Mouse (Mus musculus) lung, postnatal 0 days (tissue): Measurements from ENCODE around the gene Msl1.

Experiments
- CTCF ChIP-seq: IDR thresholded peaks from 2 replicates; pipeline ENCODE4 v1.5.1; 2016; ENCODE audit warnings: antibody characterized with exemption, mild to moderate bottlenecking
- EP300 ChIP-seq: IDR thresholded peaks from 2 replicates; pipeline ENCODE4 v1.6.1; 2016; ENCODE audit warnings: antibody characterized with exemption, mild to moderate bottlenecking, control low read depth

DNA sequence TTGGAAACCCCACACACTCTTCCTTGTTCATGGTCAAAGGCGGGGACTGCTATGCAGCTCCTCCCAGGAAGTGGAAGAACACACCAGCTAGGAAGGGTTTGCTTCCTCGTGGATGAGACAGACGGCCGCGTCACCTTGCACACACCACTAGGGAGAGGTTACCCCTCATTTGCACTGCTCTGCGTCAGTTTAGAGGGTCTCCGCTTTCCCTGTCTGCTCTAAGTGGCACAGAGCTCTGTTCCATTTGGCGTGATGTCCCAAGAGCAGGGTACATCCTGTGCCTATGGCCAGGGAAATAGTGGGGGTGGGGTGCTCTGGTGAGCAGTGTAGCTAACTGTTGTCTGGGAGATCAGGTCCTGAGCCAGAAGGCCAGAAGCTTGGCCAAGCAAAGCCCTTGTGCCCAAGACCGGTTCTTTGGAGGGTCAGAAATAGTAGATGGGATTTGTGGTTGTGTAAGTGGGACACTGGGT is 41.1 kb upstream of the Msl1 start:
- peak; percentile 17; the same call in 1 of the 2 replicates for TF ChIP-seq CTCF
- TF ChIP-seq EP300, result no peak; the same call in 1 of the 2 replicates
